Mouse (Mus musculus) liver, postnatal 0 days (tissue): ENCODE measurements at regions not wholly inside any gene's neighbourhood (a gene's known extent, or its start where the extent isn't known, plus 50 kb on each side); places are given as distances from the start of the nearest gene placed in this dataset.

Experiments used
- CTCF ChIP-seq: sonication (generic); IDR thresholded peaks from 2 replicates; pipeline ENCODE4 v1.5.1; 2016; ENCODE audit warnings: antibody characterized with exemption, low read depth
- EP300 ChIP-seq: IDR thresholded peaks from 2 replicates; pipeline ENCODE4 v1.6.1; 2016; ENCODE audit warnings: antibody characterized with exemption, low read depth, mild to moderate bottlenecking

GRCm38 (mm10) chr2:146688544-146688943 lies 167.1 kb upstream of the Kiz start:
- TF ChIP-seq CTCF (no peak), EP300 (no peak)
